Mouse (Mus musculus): ENCODE results near the gene Pdzrn4. TPM values are rescaled to one million over a fixed set of nuclear protein-coding genes. Genes with fewer than 3 reads are reported as not detected.

Pdzrn4 gene
- polyA plus RNA-seq, 1 experiment = 2.1 TPM

- H3K4me3 ChIP-seq (replicated peaks; ENCODE audit: insufficient read depth, low read depth, low read length) = no peak overlapping the region
- no peak for DNase-seq
- H3K4me1 ChIP-seq (ENCODE audit: control insufficient read depth, insufficient read depth, low read length) = peaks cover 3% of the 10 kb centered on the region; the same call in 1 of the 2 replicates
- H3K27ac ChIP-seq (ENCODE audit: insufficient read depth, low read length) = no peak overlapping the region
- no peaks in the 10 kb centered on the region; the same call in 1 of the 2 replicates for H3K27me3 ChIP-seq (ENCODE audit: control insufficient read depth, insufficient read depth, low read length)
- TF ChIP-seq CTCF (IDR thresholded peaks at IDR 0.05; ENCODE audit: borderline replicate concordance, insufficient read depth, low read depth, low read length) (no peak), POLR2A (IDR thresholded peaks at IDR 0.05; ENCODE audit: borderline replicate concordance, insufficient read depth, low read length) (no peak)
- WGBS = 28% methylated on average over 1 of the region's 1 CpGs
Observed at GRCm38 (mm10) chr15:92806352-92806751, 409.7 kb downstream of the Pdzrn4 start.

All from cerebellum, adult 2 months (tissue).